Mouse (Mus musculus) lung, adult 2 months (tissue): ENCODE measurements around the gene Plekhg4. TPM values are rescaled to one million over a fixed set of nuclear protein-coding genes. Genes with fewer than 3 reads are reported as not detected.

Experiments used
- DNase-seq: peaks from one replicate; pipeline ENCODE4 v3.0.0; 2022
- H3K4me1 ChIP-seq: fragments of 200-500 bp; 2 replicates; pipeline ENCODE4 v1.6.1; 2011; ENCODE audit warnings: low read length; ENCODE audit not compliant: control insufficient read depth, insufficient read depth
- H3K4me3 ChIP-seq: fragments of 200-500 bp; replicated peaks from 2 replicates; pipeline ENCODE3; 2011; ENCODE audit warnings: low read depth, mild to moderate bottlenecking, control low read depth, low read length; ENCODE audit errors: extremely low read depth
- CTCF ChIP-seq: fragments of 200-500 bp; IDR thresholded peaks from 2 replicates; pipeline ENCODE4 v1.5.1; 2011; ENCODE audit warnings: mild to moderate bottlenecking, low read length, control low read depth; ENCODE audit not compliant: insufficient read depth
- POLR2A ChIP-seq: fragments of 200-500 bp; IDR thresholded peaks from 2 replicates; pipeline ENCODE4 v1.6.1; 2011; ENCODE audit warnings: low read depth, mild to moderate bottlenecking, control low read depth, low read length, borderline replicate concordance; ENCODE audit errors: extremely low read depth
- WGBS: fragments of 180-500 bp; shearing (Covaris S2); methylation state at CpG from one replicate; pipeline ENCODE4 v1.1.7; 2018; 5-methylcytosine and 5-hydroxymethylcytosine counted together
- polyA plus RNA-seq: library from polyadenylated mRNA; depleted of rRNA; stranded (reverse); fragments of >200 nt; gene quantifications from 2 replicates; pipeline ENCODE4 v1.2.3, GENCODE M21; 2012; rRNA removed

Gene Plekhg4
- polyA plus RNA-seq: 0.25 and 0.36 TPM in 2 replicates

DNA sequence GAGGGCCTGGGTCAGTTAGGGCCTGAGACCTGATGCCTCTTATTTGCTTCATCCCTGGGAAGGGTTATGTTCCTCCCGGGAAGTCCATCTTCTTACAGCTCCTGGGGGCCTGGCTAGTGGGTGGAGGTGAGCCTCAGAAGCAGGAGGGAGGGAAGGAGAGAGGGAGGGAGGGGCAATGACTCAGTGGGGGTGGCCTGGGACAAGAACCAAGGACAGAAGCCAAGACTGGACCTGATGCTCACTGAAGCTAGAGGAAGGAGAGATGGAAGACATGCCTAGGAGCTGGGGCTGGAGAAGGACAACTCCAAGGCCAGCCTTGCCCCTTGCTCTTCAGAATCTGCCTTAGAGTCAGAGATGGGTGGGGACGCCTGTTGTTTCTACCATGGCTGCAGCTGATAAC is at the start of gene Plekhg4:
Plekhg4 (plus strand) TSS at position 243 of the 400 bp plus-strand sequence.
- no peak for DNase-seq
- 53% methylated on average over 2 of the region's 2 CpGs for WGBS
- TF ChIP-seq POLR2A (no peak), CTCF (no peak)
- Histone ChIP-seq H3K4me1 (peaks cover 2% of the 10 kb centered on the region; the same call in 1 of the 2 replicates), H3K4me3 (no peak within 1 kb of the TSS)

DNA sequence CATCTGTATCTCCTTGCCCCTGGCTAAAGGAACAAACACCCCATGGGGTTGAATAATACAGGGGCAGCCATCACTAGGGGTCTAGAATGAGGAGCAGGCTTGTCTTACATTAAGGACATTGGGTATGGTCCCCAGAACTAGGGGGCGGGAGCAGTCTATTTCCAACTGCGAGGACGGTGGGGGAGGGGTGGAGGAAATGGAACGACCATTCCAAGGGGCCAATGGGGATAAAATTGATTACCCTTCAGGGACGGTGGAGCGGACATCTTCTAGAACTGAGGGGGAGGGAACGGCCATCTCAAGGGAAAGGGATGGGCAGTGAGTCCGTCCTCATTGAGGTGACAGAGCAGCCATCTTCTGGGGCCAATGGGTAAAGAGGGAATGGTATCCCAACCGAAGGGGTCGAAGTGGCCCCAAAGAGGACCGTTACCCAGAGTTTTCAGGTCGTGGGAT is 47.4 kb upstream of the Plekhg4 start:
- peaks cover 5% of the 10 kb centered on the region for H3K4me1 ChIP-seq
- peak overlapping the region; percentile 63 for H3K4me3 ChIP-seq
- no peak for DNase-seq
- WGBS: under 1% methylated on average over 12 of the region's 12 CpGs
- TF ChIP-seq POLR2A (no peak), CTCF (no peak)

DNA sequence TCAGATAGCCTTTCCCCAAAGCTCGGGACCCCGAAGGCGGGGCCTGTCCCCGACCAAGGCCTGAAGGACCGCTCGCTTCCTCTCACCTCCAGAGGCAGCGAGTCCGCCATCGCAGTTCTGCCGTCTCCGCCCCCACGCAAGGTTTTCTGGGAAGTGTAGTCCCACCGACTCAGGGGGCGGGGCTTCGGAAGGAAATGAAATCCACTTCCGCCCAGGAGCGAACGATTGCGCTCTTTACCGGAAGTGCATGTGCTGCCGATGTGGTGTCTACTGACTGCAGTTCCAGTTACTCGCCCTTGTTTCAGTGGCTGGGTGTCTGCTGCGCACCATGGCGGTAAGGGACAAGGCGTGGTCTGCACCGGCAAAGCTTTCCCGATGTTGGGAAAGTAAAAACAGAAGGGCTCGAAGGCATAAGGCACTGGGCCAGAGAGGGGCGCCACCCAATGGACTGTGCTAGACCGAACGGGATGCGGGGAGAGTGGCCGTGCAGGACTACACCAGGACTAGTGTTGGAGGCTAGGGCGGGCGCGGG is 46.9 kb upstream of the Plekhg4 start, which contains the start of the genes Lrrc29 and Tmem208:
Lrrc29 (minus strand) TSS at position 138 of the 532 bp plus-strand sequence.
Tmem208 (plus strand) TSS at position 214 of the 532 bp plus-strand sequence.
- Histone ChIP-seq H3K4me1 (peaks cover 5% of the 10 kb centered on the region), H3K4me3 (peak within 1 kb of the TSS; percentile 91)
- WGBS: under 1% methylated on average over 36 of the region's 36 CpGs
- 0 out of 2 replicates have a peak, but pooled peaks have one; percentile 17 for TF ChIP-seq CTCF
- peak; percentile 94 for TF ChIP-seq POLR2A
- peak; percentile 97 for DNase-seq

DNA sequence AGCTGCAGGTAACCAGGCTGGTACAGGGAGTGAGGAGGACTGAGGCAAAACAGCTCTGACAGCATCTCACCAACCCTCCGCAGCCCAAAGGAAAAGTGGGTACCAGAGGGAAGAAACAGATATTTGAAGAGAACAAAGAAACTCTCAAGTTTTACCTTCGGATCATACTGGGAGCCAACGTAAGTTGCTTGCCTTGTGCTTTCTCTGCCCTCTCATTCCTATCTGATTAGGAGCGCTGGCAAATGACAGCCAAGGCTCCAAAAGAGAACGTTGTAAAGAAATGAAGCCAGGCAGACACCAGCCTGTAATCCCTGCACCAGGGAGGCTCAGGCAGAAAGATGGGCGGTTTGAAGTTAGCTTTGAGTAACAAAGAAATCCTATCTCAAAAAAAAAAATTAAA is 46.1 kb upstream of the Plekhg4 start:
- Histone ChIP-seq H3K4me1 (peaks cover 5% of the 10 kb centered on the region), H3K4me3 (peak overlapping the region; percentile 91)
- TF ChIP-seq CTCF: no peak
- no peak for TF ChIP-seq POLR2A
- 27% methylated on average over 6 of the region's 6 CpGs for WGBS
- no peak for DNase-seq

DNA sequence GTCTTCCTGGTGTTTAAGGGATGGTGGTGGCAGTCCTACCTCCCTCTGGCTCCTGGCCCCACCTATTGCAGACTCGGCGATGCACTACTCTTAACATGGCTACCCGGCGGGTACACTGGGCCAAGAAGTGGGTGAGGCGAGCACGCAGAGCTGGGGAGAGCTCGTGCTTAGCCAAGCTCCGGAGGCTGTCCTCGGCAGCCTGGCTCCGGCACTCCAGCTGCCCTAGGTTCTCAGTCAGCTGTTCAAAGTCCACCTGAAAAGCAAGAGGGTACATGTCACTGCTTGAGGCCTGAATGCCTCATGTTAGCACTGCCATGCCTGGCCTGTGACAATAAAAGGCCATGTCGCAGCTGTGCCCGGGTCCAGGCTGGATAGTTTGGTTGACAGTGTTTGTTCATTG is 42.7 kb upstream of the Plekhg4 start:
- DNase-seq: no peak
- 87% methylated on average over 12 of the region's 12 CpGs for WGBS
- peaks cover 5% of the 10 kb centered on the region for H3K4me1 ChIP-seq
- TF ChIP-seq POLR2A (no peak), CTCF (no peak)
- H3K4me3 ChIP-seq: no peak overlapping the region

DNA sequence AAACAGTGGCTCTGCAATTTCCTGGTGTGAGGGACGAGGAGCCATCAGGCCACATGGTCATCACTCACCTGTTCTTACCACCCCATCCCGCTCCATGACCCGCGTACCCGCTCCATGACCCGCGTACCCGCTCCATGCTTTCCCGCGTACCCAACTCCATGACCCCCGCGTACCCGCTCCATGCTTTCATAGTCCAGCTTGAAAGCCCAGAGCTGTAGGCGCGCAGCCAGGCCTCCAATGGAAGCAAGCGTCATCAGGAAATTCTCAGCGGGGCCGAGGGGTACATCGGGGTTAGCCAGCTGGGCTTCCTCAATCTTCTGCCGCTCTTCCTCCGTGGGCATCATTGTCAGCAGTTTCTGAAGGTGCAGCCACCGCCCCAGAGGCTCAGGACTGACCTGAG is 41.6 kb upstream of the Plekhg4 start:
- 90% methylated on average over 22 of the region's 22 CpGs for WGBS
- TF ChIP-seq POLR2A (no peak), CTCF (no peak)
- H3K4me1 ChIP-seq: peaks cover 5% of the 10 kb centered on the region
- no peak overlapping the region for H3K4me3 ChIP-seq
- DNase-seq: no peak

DNA sequence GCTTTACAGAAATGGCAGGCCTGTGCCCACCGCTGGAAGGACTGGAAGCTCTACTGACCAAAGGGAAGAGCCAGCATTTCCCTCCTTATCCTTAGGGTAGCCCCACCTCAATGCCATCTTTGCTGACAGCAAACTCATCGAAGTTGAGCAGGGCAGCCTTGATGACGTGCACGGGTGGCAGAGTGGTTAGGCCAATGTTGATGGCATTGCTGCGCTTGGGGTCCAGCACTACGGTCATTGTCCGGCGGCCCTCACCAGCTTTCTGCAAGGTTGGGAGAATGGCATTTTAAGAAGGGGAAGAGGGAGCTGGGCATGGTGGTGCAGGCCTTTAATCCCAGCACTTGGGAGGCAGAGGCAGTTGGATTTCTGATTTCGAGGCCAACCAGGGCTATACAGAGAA is 41.1 kb upstream of the Plekhg4 start:
- H3K4me1 ChIP-seq: peaks cover 4% of the 10 kb centered on the region
- H3K4me3 ChIP-seq: no peak overlapping the region
- no peak for DNase-seq
- no peak for TF ChIP-seq POLR2A
- TF ChIP-seq CTCF: no peak
- 89% methylated on average over 9 of the region's 9 CpGs for WGBS

DNA sequence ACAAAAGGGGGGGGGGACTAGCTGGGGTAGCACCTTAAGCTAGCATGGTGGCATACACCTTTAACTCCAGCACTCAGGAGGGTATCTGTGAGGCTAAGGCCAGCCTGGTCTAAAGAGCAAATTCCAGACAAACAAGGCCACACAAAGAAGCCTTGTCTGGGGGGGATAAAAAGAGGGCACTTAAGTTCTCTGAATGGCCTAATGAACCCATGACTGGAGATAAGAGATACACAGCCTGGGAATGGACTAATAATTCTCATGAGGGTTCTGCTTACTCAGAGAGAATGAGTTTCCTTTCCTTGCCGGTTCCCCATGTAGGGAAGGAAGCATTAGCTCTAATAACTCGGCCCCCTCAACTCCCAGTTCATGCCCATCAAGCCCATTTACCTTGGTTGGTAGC is 40.6 kb upstream of the Plekhg4 start:
- 67% methylated on average over 2 of the region's 2 CpGs for WGBS
- TF ChIP-seq POLR2A: no peak
- TF ChIP-seq CTCF: no peak
- Histone ChIP-seq H3K4me1 (no peaks in the 10 kb centered on the region; the same call in 1 of the 2 replicates), H3K4me3 (no peak overlapping the region)
- no peak for DNase-seq

DNA sequence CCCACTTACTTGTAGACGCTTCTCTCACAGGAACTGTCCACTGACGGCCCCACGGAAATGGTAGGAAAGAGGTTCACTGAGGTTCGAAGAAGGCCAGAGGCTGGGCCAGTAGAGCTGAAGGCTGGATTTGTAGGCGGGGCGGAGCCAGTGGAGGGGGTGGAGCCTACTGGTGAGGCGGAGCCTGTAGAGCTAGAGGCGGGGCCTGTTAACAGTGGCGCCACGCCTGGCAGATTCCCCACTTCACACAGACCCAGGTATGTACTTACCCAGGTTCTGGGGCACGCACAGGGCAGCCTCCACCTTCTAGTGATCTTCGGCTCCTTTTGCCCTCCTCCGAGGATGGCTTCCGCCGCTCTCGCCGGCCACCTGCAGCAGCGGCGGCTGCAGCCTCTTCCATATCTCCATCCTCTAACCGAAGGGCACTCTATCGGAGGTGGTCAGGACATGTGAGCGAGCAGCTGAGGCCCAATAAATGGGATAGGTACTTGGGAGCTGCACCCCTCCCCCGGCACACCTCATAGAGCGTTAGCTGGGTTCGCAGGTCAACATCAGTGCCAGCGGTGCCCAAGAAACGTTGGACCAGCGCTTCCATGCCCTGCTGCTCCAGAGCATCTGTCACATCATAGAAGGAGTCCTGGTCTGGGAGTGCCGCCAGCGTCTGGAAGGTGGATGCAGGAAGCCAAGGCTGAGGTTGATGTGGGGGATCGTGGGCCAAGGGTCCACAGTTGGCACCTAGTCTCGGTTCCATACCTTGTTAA is 36.5 kb upstream of the Plekhg4 start:
- no peak for DNase-seq
- no peak for TF ChIP-seq POLR2A
- TF ChIP-seq CTCF: no peak
- Histone ChIP-seq H3K4me1 (peaks cover 21% of the 10 kb centered on the region), H3K4me3 (no peak overlapping the region)
- 86% methylated on average over 32 of the region's 32 CpGs for WGBS
